Mouse (Mus musculus) adrenal gland, postnatal 36 days (tissue): Measurements from ENCODE around the gene Tas2r125. TPM values are rescaled to one million over a fixed set of nuclear protein-coding genes. Genes with fewer than 3 reads are reported as not detected.
"Not testable (repeated sequence)": the region's sequence is repeated elsewhere in the genome, so short reads cannot be mapped to it uniquely, and the experiment has no call there.

Source experiments
- DNase-seq, 2 experiments: peaks; one replicate each; pipeline ENCODE4 v3.0.0; 2021; ENCODE audit warnings: mixed read lengths in 1 of 2
- long read RNA-seq, 2 experiments: library from polyadenylated mRNA; stranded (forward); transcript quantifications; one replicate each; pipeline ENCODE4 v2.0.0; 2021; ENCODE audit warnings: borderline sequencing depth in 2 of 2
- total RNA-seq, 2 experiments: library from RNA; stranded (reverse); gene quantifications; 2 replicates each; pipeline ENCODE4 v1.2.3; 2021

The Tas2r125 gene
- not detected for total RNA-seq
- long read RNA-seq, experiment 1, result 0 reads
- long read RNA-seq, experiment 2, result 0 reads

DNA sequence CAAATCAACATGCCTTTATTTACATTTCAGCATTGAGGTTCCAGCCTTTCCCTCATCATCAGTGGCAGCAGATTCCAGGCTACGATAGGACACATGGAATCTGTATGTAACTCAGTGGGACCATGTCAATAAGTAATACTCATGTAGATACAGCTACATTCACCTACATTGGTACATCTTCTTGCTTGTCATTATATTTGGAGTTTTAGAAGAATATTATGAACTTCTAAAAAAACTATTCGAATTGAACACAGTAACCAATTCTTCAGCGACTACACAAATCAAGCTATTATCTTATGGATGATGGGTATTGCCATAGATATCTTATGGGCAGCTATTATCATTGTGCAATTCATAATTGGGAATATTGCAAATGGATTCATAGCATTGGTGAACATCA, at the start of gene Tas2r125:
TSS of gene Tas2r125 (plus strand) at position 301 of the 400 bp plus-strand sequence.
- no peak for DNase-seq

DNA sequence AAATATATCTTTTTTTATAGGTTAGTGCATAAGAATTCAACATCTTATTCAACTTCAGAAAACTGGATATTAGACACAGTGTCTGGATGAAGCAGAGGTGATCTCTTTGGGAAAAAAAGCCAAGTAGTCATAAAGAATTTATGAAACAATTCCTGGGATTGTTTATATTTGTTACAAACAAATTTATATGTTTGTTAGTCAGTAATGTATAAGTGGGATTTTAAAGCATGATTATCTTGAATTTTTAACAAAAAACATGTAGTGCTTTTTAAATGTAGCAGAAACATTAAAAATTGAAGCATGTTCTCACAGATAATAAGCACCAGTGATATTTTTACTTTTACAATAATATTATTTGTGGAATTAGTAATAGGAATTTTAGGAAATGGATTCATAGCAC, 41.7 kb upstream of the Tas2r125 start, which contains the start of gene Tas2r110:
TSS of gene Tas2r110 (plus strand) at position 301 of the 400 bp plus-strand sequence.
- no peak for DNase-seq

DNA sequence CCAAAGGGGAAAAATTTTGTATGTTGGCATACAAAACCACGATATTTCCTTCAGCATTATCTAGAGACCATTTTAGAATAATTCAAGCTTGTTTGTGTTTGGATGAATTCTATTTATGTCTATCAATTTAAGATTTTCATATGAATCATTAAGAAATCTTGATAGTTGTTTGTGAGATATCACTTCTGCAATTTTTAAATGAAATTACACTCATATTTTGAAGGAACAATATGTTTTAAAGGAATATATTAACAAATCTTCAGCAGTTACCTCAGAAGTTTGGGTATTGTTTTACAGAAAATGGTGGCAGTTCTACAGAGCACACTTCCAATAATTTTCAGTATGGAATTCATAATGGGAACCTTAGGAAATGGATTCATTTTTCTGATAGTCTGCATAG, 16.7 kb upstream of the Tas2r125 start, which contains the start of gene Tas2r113:
TSS of gene Tas2r113 (plus strand) at position 301 of the 400 bp plus-strand sequence.
- no peak for DNase-seq

DNA sequence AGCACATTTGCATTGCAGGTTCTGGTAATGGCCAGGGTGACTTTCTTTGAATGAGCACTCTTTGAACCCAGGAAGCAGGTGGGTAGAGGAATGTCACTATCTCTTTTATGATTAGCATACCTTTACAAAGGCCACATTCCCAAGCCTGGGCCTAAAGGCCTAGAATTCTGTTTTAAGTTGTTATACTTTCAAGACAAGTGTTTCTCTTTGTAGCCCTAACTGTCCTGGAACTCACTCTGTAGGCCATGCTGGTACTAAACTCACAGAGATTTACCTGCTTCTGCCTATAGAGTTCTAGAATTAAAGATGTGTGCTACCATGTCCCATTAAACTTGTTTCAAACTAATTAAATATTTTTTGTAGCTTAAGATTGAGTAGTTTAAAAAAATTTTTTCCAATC, 31.9 kb downstream of the Tas2r125 start:
- not testable (repeated sequence) for DNase-seq

DNA sequence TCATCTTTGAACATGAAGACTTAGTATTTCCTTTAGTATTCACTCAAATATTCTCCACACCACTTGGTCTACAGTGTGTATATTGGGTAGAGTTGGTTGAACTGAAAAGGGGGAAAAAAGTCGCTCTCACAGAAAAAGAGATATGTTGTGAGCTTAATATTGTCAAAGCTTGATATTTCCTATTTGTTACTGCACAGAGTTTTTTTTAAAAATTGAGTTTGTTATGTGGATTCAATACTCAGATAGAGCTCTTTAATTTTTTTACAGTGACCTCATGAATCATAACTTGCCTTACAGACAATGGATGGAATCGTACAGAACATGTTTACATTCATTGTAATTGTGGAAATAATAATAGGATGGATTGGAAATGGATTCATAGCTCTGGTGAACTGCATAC, 41.4 kb downstream of the Tas2r125 start, which contains the start of gene Tas2r129:
TSS of gene Tas2r129 (plus strand) at position 301 of the 400 bp plus-strand sequence.
- no peak for DNase-seq

DNA sequence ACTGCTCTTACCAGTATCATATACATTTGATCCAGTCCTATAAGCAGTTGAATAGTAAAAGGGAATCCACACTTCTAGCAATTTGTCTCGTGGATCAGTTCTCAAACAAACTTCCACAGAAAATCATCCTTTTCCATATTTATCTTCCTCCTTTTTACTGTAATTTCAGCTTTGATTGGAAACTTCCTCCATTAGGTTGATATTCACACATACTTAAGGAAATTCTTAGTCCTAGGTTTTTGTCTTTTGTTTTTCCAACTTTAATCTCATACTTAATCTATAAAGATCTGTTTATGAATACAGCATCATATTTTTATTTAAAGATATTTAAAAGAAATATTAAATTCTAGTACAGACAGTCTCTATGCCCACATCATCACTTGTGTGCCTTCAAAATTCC, 48.4 kb downstream of the Tas2r125 start, which contains the start of gene Tas2r131:
TSS of gene Tas2r131 (minus strand) at position 101 of the 400 bp plus-strand sequence.
- no peak for DNase-seq

Other genes with a start within 250 kb of the Tas2r125 start
- not detected for gene Tas2r121, start 208.6 kb upstream of the Tas2r125 start, total RNA-seq
- gene Tas2r122, start 197.7 kb upstream of the Tas2r125 start, total RNA-seq, result not detected
- not detected for gene Tas2r115, start 171.6 kb upstream of the Tas2r125 start, total RNA-seq
- not detected for gene Tas2r124, start 154.9 kb upstream of the Tas2r125 start, total RNA-seq
- not detected for gene Tas2r102, start 147.5 kb upstream of the Tas2r125 start, total RNA-seq
- not detected for gene Tas2r136, start 131.5 kb upstream of the Tas2r125 start, total RNA-seq
- not detected for gene Tas2r117, start 106.8 kb upstream of the Tas2r125 start, total RNA-seq
- gene Tas2r123, start 62.5 kb upstream of the Tas2r125 start, total RNA-seq, result not detected
- not detected for gene Tas2r116, start 54.2 kb upstream of the Tas2r125 start, total RNA-seq
- gene Tas2r110, start 41.6 kb upstream of the Tas2r125 start, total RNA-seq, result not detected
- gene Tas2r113, start 16.6 kb upstream of the Tas2r125 start, total RNA-seq, result not detected
- not detected for gene Tas2r129, start 41.5 kb downstream of the Tas2r125 start, total RNA-seq
- gene Tas2r131, start 48.3 kb downstream of the Tas2r125 start, total RNA-seq, result not detected
- not detected for gene Tas2r109, start 71.3 kb downstream of the Tas2r125 start, total RNA-seq
- gene Tas2r103, start 127.5 kb downstream of the Tas2r125 start, total RNA-seq, result not detected
- gene Tas2r140, start 146.2 kb downstream of the Tas2r125 start, total RNA-seq, result not detected
- gene Smim10l1, start 195.3 kb downstream of the Tas2r125 start, total RNA-seq, result 100 to 1,000 TPM in 1 of 2 experiments, 10 to 100 TPM in 1; 93.1 to 114 TPM